Mouse (Mus musculus) monocyte, adult 5-6 weeks (primary cell): Measurements from ENCODE around the gene Slc6a18. TPM values are rescaled to one million over a fixed set of nuclear protein-coding genes. Genes with fewer than 3 reads are reported as not detected.

Experiments
- ATAC-seq: fragments of 153-309, 156-312 bp; replicated peaks from 2 replicates; pipeline ENCODE4 v1.8.0; 2017; ENCODE audit warnings: mild to moderate bottlenecking; ENCODE audit not compliant: low TSS enrichment, insufficient number of reproducible peaks, severe bottlenecking, poor library complexity, low FRiP score
- total RNA-seq: library from RNA; stranded (forward); fragments of 200-1000, 200-491, 200-594 nt; gene quantifications from 3 replicates; pipeline ENCODE4 v1.2.3, GENCODE M21; 2017

Slc6a18 gene
- total RNA-seq, 1 experiment from 2014 or later = not detected

DNA sequence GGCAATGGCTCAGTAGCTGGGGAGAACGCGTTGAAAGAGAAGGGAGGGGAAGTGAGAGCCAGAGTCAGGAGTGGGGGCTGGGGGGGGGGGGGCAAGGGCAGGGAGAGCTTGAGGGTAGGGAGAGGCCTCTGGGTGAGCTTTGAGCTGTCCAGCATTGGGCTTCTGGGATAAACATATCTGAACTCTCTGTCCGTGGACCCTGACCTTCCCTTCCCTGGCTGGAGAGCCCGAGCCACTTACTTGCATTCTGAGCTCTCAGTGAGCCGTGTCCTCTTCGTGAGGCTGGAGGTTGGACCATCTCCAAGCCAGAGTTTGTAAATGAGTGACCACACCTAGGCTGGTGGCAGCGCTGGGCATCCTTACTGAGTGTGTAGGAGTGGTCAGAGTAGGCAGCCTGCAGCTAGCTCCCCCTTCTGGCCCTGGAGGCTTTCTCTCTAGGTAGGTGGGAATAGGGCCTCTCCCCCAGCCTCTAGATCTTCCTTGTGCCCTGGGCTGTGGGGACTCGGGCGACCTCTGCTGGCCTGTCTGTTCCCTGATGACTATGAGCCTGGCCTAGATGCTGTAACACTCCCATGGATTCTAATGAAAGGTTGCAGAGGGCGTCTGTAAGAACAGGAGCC, 14.5 kb upstream of the Slc6a18 start:
- ATAC-seq = peak; percentile 24; the same call in 1 of the 2 replicates

DNA sequence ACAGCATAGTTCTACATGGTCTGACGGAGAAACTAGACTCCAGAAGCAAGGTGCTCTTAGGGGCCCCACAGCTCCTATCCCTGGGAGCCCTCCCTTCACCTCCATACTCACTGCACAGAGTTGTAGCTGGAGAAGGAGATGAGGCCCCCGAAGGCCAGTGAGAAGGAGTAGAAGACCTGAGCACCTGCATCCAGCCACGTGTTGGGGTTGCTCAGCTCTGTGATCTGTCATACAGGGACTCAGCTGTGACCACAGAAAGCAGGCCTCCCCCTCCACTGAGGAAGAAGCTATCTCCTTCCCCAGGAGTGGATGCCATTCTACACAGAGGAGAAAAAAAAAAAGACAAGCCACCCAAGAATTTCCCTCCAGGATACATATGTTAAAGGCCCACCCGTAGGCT, 11.1 kb upstream of the Slc6a18 start:
- ATAC-seq = no peak

DNA sequence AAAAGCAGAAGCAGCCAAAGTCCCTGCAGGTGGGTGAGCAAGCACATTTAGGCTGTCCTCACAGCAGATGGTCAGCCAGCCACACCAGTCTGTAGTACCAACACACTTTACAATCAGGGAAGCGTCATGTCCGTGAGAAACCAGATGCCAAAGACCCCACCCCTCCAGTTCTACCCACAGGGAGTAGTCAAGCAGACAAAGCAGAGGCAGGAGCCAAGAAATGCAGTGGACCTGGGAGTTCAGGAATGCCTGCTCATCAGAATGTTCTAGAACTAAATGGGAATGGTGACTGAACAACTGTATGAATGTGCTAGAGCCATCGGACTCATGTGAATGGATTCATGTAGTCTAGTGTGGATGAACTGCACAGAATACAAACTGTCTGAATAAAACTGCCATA, 9.8 kb upstream of the Slc6a18 start:
- ATAC-seq = no peak

DNA sequence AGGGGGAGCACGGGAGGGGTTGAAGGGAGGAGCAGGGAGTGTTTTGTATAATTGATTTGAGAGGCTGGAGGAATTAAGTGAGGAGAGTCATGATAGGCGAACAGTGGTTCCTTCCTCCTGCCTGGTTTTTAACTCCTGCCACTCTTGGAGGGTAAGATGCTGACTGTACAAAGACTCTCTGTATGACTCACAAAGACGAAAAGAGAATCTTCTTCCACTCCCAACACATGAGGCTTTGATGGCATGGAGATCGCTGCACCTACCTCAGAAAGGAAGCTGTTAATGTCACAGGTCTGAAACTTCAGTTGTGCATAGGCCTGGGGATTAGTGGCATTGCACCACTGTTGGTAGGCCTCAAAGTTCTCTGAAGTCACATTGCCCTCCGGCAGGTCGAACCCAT, 7.7 kb upstream of the Slc6a18 start:
- ATAC-seq = no peak

DNA sequence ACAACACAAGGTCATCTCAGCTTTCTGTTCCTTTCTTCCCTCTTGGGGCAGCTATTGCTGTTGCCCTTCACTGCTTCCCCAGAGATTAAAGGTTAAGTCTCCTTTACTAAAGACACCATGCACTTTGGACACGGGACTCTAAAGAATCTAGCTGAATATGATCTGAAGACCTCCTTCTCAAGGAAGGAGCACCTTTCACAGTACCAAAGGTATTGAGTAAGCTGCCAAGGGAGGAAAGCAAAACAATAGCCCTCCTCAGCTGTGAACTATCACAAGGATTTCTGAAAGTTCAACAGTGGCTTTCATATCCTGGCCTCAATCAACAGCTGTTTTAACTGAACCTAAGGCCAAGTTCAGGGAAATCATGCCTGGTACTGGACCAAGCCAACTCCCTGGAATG, 6.6 kb upstream of the Slc6a18 start:
- ATAC-seq = no peak

DNA sequence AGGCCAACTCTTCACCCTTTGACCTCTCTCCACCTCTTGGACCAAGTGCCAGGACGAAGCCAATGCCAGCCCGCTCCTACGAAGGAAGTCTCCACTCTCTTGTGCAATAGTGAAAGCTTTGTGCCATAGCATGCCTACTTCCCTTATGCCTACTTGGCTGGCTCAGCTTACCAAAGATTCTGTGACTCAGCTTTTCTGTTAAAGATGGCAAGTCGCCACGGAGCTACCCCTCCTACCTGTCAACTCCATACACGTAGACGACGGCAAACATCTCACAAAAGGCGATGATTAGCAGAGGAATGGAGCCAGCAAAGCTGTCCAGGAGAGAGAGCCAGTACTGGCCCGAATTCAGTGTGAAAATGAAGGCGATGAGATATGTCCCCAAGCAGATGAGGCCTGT, 5.9 kb upstream of the Slc6a18 start:
- 0 out of 2 replicates have a peak, but pooled peaks have one; percentile 51 for ATAC-seq

DNA sequence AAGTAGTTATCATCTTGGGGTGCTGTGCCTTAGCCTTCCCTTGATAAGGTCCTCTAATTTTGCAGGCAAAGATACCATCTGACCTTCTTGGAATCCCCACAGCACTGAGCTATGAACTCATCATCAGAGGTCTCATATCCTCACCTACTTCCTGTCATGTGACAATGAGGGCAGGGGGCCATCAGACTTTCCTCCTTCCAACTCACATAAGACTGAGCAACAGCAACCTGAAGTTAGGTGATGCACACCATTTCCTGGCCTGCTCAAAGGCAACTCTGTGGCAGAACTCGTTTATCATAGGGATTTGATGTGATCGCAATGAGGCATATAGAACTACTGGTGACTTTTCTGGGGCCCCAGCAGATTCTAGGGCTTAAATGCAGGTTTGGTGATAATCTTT, 4.4 kb upstream of the Slc6a18 start:
- ATAC-seq = no peak

DNA sequence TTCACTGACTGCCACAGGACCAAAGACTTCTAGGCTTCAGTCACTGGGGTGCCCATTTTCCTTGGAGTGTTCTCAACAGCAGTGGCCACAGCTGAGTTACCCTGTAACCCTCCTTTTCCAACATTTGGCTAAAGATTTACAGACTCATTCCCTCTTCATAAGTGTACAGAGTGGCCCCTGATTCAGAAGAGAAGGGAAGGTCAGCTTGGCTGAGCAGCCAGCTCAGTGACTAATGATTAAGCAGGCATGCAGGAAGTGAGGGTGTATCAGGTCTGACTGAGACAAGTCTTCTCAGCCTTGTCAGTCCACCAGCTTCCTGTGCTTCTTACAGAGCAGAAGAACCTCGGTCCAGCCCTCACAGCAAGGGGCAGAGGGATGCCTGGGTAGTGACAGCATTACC, 2.6 kb upstream of the Slc6a18 start:
- no peak for ATAC-seq

DNA sequence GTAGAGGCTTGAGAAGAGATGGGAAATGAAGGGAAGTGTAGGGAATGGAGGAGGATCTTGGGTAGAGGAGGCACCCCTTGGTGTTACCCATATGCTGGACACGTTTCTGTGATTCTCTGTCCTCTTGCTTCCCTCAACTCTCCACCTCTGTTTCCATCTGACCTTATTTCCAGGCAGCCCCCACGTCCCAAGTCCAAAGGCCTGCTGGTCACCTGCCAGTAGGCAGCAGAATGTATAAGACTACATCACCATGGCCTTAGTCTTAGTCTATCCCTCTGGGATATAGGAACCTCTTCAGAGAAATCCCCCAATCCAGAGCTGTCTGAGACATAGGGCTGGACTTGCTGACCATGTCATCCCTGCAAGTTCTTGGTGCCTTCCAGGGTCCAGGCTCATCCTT, 1.5 kb upstream of the Slc6a18 start:
- no peak for ATAC-seq

DNA sequence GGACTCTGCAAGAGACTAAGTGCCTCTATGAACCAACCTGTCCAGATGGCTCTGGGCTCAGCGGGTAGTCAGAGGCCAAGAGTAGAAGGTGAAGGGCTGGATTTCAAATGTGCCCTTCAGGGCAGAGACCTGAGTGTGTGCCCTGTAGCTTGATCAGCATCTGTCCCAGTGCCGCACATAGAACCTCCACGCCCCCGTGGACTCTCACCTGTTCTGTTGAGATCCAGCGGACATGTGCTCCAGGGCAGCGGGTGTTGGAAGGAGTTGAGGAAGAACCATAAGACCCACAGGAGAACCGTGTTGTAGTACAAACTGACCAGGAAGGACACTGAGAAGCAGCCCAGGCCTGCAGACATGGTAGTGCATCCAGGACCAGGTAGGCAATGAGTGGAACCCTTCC, 2.7 kb downstream of the Slc6a18 start:
- ATAC-seq = no peak

DNA sequence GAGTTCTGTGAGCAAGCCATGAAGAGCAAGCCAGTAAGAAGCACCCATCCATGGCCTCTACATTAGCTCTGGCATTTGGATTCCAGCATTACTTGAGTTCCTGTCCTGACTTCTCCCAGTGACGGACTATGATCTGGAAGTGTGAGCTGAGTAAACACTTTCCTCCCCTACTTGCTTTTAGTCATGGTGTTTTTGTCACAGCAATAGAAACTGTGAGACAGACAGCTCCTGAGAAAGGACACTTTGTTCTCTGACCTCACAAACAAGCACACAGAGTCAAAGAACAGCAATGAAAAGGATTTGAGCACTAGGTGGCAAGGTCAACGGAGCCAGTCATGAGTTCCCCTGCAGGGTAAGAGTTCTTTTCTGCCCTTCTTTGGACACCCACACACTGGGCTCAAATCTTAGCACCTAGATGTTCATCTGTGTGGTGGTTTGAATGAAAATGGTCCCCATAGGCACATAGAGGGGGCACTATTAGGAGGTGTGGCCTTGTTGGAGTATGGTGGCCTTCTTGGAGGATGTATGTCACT, 17.6 kb downstream of the Slc6a18 start:
- ATAC-seq = no peak

DNA sequence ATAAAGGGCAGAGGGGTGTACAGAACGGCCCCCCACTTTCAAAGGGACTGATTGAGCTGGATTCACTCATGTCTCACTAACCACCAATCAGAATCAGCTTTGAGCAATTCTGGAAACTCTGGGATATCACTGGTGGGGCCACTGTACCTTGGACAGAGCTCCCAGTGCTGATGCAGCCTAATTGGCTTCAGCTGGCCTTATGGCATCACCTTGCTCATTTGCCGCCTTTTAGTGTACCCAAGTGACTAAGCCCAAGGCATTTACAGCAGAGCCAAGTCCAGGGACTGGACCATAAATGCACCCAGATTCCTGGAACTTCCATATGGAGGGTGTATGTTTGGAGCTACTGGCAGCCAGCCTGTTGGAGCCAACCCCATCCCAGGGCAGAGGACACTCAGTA, 18.9 kb downstream of the Slc6a18 start:
- ATAC-seq = no peak

DNA sequence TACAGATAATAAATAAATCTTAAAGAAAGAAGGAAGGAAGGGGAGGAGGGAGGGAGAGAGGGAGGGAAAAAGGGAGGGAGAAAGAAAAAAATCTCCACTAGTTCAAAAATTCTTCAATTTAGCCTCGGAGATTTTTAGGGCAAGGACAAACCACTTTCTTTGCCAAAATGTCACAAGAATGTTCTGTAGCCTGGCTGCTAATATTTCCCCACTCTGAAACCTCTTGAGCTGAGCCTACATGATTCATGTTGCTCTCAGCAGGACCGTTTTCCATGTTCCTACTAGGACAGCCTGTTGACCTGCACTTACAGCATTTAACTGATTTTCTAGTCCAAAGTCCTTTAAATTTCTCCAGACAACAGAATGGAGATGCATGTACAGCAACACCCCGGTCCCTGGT, 22.8 kb downstream of the Slc6a18 start:
- ATAC-seq = no peak

DNA sequence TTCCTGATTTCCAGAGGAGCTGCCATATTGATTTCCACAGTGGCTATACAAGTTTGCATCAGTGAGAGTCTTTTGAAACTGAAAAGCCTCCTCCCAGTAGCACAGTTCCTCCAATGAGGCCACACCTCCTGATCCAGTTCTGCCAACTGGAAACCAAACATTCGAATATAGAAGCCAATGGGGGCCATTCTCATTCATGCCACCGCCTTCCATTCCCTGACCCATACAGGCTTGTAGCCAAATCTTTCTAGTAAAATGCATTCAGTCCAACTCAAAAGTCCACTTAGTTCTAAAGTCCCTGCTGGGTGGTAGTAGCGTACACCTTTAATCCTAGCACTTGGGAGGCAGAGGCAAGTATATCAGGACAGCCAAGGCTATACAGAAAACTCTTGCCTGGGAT, 24.6 kb downstream of the Slc6a18 start:
- ATAC-seq = no peak

DNA sequence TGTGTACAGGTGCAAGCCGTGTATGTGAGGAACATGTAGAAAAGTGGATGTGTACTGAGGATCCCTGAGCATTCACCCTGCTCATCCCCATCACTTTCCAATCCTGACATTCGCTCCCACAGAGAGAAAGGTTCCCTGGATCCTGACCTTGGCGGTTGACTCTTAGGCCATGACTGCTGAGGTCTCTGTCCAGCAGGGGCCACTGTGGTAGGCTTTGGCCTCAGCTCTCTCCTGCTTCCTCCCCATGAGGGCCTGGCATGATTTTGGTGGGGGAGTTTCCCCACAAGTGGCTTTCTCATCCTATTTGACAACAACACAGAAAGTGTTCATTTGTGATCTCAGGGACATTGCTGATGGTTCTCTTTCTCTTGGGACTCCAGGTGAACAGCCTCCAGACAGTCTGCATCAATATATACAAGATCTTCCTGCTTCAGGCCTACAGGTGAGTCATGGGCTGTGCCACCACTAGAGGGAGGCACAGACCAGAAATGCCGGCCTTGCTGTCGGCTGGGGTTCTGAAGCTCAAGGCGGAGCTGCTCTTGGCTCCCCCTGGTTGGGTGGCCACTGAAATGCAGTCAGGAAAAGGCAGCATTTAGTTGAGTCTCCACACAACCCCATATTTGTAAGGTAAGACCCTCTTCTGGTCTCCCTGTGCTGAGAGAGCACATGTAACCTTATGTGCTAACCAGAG, 31.3 kb downstream of the Slc6a18 start:
- ATAC-seq = no peak

DNA sequence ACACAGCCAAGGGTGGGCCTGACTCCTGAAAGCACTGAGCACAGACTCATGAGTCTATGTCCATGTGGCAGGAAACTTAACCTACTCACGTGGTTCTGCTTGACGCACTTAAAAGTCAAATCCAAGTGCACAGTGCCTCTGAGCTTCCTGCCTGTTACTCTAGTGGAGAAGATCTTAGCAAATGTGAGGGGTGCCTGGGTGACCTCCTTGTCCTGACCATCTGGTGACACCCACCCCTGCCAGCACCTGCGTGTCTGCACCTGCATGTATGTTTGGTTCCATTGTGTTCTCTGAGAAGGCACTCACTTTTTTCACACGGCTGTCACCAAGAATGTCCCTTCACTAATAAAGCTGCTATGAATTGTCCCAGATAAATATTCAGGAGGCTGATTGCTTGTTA, 36.5 kb downstream of the Slc6a18 start:
- ATAC-seq = no peak

DNA sequence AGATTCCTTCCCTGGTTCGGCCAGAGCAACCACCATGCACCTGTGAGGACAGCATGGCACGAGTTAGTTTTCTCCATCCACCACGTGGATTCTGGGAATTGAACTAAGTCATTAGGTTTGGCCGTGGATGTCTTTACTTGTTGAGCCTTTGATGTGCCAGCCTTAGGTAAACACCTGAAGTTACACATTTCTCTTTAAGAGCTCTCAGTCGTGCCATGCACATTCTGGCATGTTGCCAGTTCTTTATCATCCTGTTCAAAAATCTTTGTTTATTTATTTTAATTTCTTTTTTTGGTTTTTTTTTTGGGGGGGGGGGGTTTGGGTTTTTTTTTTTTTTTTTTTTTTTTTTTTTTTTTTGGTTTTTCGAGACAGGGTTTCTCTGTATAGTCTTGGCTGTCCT, 40.0 kb downstream of the Slc6a18 start:
- ATAC-seq = no peak

DNA sequence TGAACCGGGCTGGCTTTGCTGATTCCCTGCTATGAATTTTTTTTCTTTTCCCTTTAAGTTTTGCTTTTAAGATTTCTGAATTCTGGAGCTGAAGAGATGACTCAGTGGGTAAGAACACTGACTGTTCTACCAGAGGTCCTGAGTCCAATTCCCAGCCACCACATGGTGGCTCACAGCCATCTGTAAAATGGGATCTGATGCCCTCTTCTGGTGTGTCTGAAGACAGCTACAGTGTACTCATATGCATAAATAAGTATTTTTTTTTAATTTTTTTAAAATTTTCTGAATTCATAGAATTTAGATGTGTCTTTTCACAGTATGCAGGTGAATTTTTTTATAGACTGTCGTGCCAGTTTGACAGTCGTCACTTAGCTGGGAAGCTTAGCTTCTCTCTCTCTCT, 46.0 kb downstream of the Slc6a18 start:
- no peak for ATAC-seq

DNA sequence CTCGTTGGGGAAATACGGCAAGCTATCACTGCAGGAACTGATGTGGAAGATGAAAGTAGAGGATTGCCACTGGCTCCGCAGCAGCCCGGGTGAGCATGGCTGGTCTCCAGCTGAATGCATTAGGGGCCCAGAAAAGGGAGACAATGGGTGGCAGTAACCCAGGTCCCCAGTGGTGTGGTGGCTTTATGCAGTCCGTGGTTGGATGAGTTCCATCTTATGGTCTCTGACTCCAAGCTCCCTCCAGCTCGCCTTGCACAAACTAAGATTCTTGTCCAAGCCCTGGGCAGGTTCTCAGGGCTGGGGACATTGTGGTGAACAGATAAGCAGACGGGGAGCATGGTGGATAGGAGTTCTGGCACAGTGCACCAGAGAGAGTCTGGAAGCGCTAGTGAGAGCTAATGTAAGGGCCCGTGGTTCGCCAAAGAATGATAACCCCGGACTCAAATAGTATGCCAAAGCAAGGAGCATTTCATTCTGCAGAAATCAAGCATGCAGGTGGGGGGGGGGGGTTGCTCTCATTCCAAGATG, 49.2 kb downstream of the Slc6a18 start:
- no peak for ATAC-seq
